Mouse (Mus musculus) spleen, postnatal 36 days (tissue): ENCODE measurements at regions not wholly inside any gene's neighbourhood (a gene's known extent, or its start where the extent isn't known, plus 50 kb on each side); places are given as distances from the start of the nearest gene placed in this dataset.
A peak's percentile ranks its signal among the peaks of the same experiment; 100 is the strongest.

Source experiments
- DNase-seq, 2 experiments: peaks; one replicate each; pipeline ENCODE4 v3.0.0; 2022; ENCODE audit warnings: low spot score in 2 of 2, mixed read lengths in 1 of 2

DNA sequence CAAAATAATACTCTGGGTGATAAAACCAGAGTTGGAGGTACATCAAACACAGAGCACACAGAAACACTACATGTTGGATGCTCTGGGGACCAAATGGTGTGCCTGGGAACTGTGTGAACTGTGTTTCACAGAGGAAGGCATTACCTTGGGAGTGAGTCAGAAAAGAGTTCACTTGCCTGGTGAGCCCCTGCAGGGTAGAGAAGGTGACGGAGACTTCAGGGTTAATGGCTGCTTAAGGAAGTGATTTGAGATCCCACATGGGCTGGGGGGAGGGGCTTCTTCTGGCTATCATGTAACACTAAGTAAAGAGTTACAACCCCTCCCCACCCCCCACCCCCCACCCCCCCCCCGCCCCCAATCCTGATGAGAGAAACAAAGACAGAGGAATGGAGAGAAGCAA, 164.6 kb downstream of the Gm45692 start:
- no peak for DNase-seq

DNA sequence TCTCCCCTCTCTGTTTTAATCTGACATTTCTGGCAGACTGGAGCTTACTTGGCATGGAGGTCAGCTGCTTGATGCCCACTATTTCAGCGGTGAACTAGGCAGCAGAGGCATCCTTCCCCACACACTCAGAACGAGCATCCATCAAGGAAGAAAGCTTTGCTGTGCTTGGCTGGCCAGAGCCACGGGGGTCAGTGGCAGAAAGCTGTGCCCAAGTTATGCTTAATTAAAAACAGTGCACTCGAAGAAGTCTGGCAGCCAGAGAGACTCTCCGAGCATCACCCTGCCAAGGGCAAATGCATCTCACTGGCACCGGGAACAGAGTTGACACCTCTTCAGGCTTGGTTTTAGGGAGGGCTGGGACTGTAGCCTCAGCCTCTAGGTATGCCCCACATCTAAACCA, 168.3 kb downstream of the Gm45692 start:
- no peak for DNase-seq

DNA sequence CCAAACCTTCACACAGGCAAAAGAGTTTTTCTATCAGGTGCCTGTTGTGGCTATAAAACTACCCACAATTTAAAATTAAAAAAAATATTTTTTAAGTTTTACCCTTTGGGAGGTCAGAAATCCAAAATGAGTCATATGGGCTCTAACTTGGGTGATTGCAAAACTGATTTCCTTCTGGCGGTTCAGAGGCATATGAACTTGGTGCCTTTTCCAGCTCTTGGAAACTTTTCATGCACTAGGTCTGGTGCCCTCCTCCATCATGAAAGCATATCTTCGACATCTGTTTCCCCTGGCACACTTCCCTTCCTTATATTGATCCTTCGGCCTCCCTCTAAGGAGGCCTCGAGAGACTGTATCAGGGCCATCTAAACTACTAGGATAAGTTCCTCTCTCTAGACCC, 168.8 kb downstream of the Gm45692 start:
- no peak for DNase-seq

DNA sequence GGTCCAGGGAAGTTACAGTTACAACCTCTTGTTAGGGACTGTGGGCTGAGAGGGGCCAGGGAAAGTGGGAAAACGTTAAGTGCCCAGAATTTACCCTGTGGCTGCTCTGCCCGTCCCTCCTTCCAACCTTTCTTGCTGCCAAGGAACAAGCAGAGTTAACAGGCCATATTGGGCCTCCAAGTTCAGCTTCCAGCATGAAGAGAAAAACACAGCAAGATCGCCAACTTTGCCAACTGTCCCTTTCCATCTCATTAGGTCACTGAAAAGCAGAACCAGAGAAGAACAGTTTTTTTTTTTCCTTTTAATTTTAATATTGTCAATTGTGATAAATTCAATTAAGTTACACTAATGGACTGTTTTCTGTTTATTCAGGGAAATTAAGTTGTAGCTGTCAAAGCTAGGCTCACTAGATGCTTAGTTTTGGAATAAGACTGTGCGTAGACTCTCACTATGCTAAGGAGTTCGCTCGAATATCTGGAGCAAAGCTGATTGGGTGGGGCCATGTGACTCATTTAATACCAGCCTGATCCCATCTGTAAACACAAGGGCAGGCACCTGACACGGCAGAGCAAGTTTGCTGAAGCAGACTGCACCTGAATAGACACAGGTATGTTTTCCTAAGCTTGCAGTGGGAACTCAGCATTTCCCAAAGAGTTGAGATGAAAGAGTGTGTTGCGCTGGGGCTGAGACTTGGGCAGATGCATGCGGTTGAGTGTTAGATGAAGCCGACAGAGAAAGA, 178.9 kb downstream of the Gm45692 start:
- DNase-seq, result no peak

DNA sequence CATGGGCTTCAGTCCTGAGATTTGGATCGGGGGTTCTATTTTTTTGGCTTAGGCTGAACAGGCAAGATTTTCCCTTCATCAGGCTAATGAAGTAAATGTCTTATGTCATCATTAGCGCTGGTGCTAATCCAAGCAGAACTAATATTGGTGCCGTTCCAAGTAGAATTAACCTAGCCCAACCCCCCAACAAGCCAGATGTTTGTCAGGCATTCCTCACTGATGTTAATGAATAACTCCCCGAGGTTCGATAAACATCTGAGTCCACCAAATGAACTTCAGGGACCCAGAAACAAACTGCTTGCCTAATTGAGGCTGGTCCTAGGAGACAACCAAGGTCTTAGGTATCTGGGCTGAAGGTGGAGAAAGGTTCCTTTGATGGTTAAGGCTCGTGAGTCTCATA, 180.9 kb downstream of the Gm45692 start:
- no peak for DNase-seq

DNA sequence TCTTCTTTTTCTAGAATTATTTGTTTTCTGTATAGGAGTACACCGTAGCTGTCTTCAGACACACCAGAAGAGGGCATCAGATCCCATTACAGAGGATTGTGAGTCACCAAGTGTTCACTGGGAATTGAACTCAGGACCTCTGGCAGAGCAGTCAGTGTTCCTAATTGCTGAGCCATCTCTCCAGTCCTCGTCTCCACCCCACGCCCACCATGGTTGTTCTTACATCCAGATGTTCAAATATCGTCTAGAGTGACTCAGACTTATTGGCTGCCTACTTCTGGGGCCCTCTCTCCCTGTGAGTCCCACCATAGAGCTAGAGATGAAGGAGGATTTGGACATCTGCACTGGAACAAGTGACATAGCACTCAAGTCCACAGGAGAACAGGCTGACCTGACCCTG, 182.6 kb downstream of the Gm45692 start:
- no peak for DNase-seq

DNA sequence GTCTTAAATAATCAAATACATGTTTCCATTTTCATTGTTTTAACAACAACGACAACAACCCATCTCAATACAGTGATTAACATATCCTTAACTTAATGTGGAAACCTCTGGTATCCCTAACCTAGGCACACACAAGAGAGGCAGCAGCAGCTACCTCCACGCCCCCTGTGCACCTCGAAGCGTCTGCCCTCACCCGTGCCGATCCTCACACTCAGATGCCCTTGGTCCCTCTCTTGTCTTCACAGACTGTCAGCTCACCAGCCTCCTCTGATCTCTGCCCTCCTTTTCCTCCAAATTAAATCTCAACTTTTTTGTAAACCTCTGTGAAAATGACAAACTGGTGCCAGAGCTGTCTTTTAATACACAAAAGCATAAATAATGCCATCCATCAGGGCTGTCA, 185.2 kb downstream of the Gm45692 start:
- DNase-seq, result no peak

DNA sequence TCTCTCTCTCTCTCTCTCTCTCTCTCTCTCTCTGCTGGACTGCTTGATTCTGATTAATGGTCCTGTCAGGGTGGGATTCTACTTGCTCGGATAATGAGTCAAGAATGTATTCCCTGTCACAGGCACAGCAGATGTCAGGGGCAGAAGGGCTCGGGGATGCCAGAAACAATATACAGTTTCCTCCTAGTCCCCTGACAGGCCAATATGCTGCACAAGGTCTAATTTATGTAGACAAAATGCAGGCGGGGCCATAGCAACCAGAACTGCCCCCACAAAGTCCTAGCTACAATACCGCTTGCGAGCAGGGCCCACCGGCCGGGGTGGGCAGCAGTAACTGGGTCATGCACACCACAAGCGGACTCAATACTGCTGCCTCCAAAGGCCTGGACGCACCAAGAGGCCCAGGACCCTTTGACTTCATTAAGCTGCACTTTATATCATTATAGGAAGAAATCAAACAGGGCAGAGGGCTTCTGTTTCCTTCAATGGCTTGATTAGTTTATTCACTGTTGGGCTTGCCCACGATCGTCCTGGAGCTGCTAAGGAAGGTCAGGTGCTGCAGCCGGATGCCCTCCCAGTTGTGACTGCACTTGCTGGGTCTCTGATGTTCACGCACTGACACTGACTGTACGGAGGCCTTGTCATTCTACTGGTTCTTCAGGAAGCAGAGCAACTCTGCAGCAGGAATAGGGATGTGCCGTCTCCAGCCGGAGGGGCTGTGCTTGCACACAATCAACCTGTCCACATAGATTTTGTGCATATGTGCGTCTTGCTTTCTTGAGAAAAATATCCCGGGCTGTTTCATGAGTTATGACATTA, 185.9 kb downstream of the Gm45692 start:
- DNase-seq, result no peak

DNA sequence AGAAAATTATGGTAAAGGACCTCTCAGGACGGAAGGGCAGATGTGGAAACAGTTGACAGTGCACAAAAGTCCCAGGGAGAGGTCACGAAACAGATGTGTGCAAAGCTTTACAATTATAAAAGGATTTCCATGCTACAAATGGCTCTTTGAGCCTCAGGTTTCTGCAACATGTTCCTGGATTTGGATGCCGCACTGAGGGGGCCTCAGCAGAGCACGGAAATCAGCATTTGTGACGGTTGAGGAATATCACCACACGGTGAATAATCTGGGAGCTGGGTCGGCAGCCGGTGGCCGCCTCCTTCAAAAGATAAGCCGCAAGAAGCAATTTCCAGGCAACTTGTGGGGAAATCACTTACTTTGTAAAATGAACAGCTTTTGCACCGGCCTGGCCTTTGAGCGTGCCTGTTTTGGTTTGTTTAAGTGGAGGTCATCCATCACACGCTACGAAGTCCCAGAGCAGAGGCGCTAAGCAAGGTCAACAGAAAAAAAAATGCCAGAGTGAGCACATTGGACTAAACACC, 188.8 kb downstream of the Gm45692 start:
- no peak for DNase-seq

DNA sequence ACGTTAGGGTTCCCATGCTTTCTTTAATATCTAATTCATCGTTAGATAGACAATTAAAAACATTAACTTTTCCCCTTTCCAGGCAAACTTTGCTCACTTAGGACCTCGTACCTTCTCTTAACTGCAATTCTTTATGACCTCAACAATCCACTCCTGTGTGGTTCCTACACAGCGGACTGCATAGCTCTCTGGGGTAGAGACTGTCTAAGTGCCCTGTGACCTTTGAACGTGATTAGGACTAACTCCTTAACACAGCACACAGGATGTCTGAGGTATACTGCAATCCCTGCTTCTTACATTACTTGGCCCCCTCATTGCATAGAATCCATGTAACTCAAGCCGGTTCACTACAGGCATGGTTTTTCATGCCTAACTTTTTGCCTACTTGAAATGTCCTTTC, 190.4 kb downstream of the Gm45692 start:
- no peak for DNase-seq

DNA sequence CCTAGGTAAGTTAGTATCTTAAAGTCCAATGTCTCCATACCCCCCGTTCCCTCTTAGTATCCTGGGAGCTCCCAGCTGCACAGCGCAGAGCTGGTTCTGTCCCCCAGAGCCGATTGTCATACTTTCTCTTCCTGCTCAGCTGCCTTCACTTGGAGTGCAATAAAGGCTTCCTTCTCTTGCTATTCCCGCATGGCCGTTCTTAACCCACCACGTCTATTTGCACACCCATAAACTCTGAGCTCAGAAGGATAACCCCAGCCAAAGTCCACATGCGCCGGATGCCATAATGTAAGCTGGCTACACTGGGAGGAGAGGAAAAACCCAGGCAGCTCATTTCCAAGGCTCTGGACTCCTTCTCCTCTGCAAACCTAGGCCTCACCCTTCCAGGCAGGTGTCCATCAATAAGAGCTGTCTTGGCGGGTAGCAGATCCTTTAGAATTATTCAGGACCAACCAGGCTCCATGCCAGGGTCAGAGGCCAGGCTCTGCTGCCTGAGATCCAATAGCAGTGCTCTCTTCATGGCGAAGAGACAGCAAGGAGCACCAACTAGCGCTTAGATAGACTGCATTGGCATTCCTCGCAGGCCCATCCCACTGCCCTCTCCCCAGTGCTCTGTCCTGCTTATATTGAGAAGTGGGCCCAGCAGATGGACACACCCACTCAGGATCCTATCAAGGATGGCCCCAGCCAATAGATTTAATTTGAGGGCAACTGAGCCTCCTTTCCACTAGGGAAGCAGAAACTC, 204.4 kb downstream of the Gm45692 start:
- DNase-seq, result no peak

DNA sequence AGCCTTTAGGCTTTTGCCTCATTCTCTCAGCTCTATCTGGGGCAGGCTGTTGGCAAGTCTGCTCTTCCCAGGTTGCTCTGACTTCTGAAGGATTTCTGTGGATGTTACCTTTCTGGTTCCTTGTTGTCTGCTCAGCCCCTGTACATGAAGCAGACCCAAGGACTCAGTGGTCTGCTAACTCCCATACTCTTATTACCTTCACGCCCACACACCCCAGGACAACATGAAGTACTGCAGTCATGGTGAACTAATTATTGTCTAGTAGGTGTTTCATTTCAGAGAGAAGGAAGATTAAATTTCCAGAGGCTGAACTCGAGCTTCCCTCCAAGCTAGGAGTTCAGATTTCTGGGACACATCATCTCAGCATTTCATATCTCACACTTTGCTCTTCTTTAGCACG, 205.3 kb downstream of the Gm45692 start:
- no peak for DNase-seq

DNA sequence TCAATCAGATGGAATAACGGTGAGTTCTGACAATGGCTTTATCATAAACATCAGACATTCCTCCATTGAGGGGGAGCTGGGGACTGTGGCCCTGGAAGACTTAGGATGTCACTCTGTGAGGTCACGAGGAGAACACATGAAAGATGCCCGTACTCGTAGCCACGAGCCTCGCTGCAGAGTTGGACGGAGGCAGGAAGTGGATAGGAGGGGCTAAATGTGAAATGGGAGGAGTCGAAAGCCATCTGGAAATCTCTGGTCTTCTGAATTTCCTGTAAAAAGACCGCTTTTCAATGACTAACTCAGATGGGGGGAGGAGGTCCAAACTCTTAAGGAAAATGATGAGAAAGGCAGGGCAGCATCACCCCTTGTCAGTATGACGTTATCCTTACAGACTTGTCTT, 210.5 kb downstream of the Gm45692 start:
- no peak for DNase-seq

DNA sequence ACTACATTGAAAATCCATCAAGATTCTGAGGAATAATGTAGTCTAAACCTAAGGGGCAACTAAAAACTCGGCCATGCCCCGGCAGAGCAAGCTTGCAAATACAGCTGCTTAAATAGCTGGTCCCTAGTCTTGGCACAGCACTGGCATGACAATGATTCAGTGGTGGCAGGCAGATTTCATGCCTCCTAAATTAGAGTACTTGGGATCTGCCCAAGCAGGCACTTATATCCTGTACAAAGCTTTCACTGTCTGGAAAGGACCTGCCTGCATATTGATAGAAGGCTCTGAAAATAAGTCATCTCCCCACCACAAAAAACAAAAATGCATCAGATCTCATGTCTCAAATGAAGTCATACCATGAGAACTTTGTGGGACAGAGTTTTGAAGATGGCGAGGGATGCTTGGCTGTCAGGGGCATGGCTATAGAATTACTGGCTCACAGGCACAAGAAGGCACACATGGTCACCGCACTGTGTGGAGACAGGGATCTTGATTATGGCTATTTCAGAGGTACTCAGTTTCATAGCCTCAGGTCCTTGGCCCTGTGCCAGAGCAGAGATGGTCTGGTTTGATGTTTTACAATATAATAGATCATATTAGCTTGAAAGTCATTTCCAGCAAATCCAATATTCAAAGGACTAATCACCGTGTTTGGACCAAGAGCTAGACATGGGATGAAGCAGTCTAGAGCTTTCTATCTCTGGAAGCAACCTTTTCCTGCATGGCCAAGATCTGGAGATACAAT, 217.7 kb downstream of the Gm45692 start:
- DNase-seq, result no peak

DNA sequence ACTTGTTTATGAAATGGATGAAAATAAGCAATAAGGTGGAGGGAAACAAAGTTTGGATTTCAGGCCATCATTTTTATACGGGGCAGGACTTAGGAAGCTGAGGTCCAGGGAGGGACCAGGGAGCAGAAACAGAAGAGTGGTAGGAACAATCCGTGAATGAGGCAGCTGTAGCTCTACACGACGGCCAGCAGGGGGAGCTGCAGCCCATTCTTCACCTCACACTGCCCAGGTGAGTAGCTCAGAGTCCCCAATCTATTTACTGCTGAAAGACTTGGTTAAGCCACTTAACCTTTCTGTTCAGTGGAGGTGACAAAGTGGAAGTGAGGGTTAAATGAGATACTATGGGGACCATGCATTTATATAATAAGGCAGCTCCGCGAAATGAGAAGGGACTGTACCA, 225.7 kb downstream of the Gm45692 start:
- DNase-seq, result peak; percentile 27 to 44

DNA sequence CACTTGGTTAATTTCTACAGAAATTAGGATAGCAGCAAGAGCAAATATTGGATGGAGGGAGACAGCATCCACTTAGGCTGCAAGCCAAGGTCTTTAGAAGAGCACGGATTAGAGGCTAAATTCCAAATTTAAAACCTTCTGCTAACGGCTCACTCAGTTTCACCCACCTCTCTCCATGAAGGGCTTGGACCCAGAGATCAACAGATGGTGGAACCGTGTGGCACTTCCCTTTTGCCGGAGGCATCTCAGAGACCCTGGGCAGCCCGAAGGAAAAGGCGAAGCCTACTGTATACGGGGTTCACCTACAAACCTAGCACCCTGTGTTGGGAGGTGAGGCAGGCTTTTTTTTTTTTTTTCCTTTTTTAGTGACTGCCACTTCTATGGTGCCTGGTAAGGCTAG, 229.9 kb downstream of the Gm45692 start:
- DNase-seq, result no peak

DNA sequence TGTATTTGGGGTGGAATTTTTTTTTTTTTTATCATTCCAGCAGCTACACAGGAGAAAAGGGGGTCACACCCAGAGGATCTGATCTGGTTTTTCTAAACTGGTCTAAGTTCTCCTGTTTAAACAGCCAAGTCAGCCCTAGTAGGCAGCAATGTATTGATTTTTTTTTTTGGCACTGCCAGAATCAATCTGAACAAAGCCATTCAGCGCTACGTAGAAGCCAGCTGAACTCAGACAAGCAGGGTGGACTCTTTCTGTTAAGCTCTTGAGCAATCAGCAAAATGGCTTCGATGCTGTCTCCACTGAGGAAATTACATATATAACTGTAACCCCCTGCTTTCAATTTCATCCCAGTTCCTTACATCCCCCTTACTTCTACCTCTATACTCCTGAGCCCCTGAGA, 230.5 kb downstream of the Gm45692 start:
- DNase-seq, result no peak

DNA sequence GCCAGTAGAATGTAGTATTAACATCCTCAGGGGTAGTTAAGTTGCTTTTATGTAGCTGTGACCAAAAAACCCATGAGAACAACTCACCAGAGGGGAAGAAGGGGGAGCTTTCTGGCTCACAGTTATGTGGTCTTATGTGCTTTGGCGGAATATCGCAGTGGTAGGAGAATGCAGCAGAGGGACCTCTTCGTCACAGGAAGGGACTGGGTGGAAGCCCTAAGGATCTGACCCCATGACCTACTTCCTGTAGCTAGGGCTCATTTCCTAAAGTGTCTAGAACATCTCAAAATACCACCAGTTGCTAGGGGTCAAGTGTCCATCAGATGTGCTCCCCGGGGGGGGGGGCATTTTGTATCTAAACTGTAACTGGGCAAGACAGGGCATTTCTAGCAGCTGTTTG, 231.3 kb downstream of the Gm45692 start:
- DNase-seq, result no peak

DNA sequence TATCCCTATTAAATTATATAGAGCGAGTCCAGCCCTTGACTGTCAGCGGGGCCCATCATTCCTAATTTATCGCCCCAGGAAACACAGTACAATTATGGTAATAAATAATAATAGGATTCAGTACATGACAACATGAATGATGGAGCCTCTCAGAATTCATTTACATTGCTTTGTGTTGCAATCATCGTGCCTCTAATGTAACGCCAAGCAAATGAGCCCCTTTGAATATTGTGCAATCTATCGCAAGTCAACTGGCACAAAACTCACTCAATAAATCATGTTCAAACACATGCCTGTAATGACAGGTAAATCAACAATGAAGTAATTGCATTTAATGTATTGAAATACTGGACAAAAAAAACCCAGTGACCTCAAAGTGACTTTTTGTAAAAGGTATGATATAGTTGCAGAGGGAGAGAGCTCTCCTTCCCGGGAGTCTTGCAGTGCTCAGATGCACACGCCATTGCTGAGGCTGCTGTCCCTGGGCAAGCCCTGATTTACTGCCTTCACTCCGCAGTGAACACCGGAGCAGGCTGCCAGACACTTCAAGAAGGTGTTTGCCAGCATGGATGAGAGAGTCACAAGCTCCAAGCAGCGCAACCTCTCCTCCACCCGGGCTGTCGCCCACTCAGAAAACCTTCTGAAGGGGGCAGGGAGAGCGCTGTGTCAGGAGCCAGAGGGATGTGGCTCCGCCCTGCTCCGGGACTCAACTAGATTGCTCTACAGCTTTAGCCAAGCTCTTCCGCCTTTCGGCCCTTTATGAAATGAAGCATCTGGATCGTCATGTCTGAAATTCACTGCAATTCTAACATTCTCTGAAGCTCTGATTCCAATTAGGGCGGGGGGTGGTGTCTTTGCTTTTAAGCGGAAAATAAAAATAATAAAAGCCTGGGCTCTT, 232.6 kb downstream of the Gm45692 start:
- no peak for DNase-seq

DNA sequence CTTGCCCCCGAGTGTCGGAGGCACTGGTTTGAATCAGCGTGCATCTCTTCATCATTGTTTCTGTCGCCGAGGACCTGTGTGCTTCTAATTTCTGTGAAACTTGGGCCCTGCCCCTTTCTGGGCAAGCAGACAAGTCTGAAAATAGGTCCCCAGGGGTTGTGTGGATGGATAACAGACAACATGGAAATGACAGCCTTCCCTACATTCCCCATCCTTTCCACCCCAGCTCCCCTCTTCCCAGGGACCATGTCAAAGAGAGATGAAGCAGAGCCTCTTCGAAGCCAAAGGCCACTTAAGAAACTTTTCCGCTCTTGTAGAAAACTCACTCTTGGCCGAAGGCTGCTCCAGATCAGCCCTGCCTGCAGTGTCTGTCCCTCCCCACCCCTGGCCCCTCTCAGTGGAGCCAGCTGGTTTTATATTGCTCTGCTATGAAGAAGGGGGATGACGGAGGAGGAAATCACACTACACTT, 233.2 kb downstream of the Gm45692 start:
- DNase-seq, result peak in 1 of 2 experiments; percentile 3

DNA sequence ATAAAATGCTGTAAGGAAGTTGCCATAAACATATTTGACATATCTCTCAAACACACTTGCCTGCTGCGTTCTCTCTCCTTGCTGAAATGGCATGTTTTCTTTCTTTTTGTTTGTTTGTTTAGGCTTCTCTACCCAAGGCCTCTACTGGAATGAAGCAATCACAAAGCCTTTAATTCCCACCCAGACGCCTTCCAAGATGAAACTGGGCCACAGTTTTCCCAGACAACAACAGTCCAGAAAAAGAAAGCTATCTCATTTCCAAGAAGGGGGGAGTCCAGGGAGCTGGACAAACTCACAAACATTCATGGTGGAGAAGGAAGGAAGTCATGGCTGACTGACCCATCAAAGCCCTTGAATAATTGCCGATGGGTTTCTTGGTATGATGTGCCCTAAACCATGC, 234.1 kb downstream of the Gm45692 start:
- DNase-seq, result no peak
